Mouse (Mus musculus): ENCODE measurements around the gene Asic2.

DNA sequence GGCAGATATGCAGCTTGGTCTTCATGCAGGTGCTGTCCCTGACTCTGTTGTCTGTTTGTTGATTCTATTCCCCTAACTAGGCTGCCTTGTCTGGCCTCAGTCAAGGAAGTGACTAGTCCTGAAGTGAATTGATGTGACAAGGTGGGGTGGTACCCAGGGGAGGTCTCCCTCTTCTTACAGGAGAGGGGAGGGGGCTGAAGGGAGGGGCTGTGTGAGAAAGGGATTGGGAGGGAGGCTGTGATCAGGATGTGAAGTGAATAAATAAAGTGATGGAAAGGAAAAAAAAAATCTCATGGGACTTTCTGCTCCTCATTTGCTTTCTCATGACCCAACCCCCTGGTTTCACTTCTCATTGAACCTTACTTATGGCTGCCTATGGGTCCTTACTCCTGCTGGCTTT is 65.9 kb downstream of the Asic2 start:
- no peak for TF ChIP-seq CTCF (IDR thresholded peaks at IDR 0.05; ENCODE audit: borderline replicate concordance, control insufficient read depth, extremely low read depth, insufficient read depth, low read length, poor library complexity)
- no peak for TF ChIP-seq POLR2A (IDR thresholded peaks at IDR 0.05; ENCODE audit: control insufficient read depth, extremely low read depth, insufficient read depth, low read length, poor library complexity)
